Mouse (Mus musculus) macrophage (primary cell): Measurements from ENCODE around the gene Olfr763. TPM values are rescaled to one million over a fixed set of nuclear protein-coding genes. Genes with fewer than 3 reads are reported as not detected.
"Not testable (repeated sequence)": the region's sequence is repeated elsewhere in the genome, so short reads cannot be mapped to it uniquely, and the experiment has no call there.

Source experiments
- H3K27ac ChIP-seq: fragments of 350-480 bp; formaldehyde crosslinking; 2 replicates; pipeline ENCODE4 v1.9.0; 2021
- H3K36me3 ChIP-seq: fragments of 350-480 bp; formaldehyde crosslinking; 2 replicates; pipeline ENCODE4 v1.9.0; 2021; ENCODE audit errors: inconsistent target
- H3K4me3 ChIP-seq: fragments of 350-480 bp; formaldehyde crosslinking; 2 replicates; pipeline ENCODE4 v1.9.0; 2021; ENCODE audit errors: inconsistent target
- H3K79me2 ChIP-seq: fragments of 350-480 bp; formaldehyde crosslinking; 2 replicates; pipeline ENCODE4 v1.9.0; 2021; ENCODE audit errors: inconsistent target
- WGBS: methylation state at CpG from one replicate; pipeline ENCODE4 v1.1.7; 2026; ENCODE audit warnings: inconsistent platforms; ENCODE audit not compliant: missing documents; 5-methylcytosine and 5-hydroxymethylcytosine counted together
- polyA plus RNA-seq: library from polyadenylated mRNA; stranded (reverse); fragments of 250-400 nt; gene quantifications from 3 replicates; pipeline ENCODE4 v1.2.4, GENCODE M21; 2018; ENCODE audit warnings: inconsistent platforms
- total RNA-seq, 78 experiments: library from RNA; depleted of rRNA; stranded (reverse); fragments of 250-400 nt; gene quantifications; 1 replicate in 9 of 78; 2 replicates in 24 of 78; 3 replicates in 43 of 78; 4 replicates in 2 of 78; pipeline ENCODE4 v1.2.4; 2018; ENCODE audit warnings: inconsistent platforms in 56 of 78

Olfr763 gene
- not detected for total RNA-seq (2018; cell fraction: chromatin; rRNA removed)
- total RNA-seq (2018; cell fraction: cytosol; rRNA removed), result not detected
- total RNA-seq (2018; cell fraction: nucleus; rRNA removed), result not detected
- polyA plus RNA-seq, result not detected in 3 replicates

DNA sequence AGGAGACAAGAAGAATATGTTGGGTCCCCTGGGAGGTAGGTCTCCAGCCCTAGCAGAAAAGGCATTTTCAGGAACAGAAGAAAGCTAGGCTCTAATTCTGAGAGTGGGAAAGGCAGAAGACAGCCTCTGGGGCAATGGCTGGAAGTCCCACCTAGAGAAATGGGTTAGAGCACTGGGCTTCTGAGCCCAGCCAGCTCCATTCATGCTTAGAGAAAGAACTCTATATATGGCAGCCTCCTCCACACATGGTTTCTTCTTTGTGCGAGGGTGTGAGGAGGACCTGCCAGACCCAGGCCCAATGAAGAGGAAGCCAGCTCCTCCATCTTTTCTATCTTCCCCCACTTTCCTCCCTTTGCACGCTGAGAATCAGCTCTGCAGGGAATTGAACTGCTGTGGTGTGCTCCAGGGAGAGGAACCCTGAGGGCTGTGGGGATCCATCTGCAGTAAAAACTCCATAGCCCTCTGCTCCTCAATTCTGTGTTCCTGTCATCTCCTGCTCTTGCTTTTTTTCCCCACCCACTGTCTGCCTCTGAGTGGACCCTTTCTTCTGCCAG lies at the start of gene Olfr763:
Olfr763 (plus strand) TSS at position 504 of the 554 bp plus-strand sequence.
- no peak within 1 kb of the TSS for H3K4me3 ChIP-seq
- no peaks in the 10 kb centered on the region for H3K79me2 ChIP-seq
- no peaks in the 10 kb centered on the region for H3K36me3 ChIP-seq
- H3K27ac ChIP-seq, result no peak within 1 kb of the TSS
- WGBS, result 74% methylated on average over 2 of the region's 2 CpGs

DNA sequence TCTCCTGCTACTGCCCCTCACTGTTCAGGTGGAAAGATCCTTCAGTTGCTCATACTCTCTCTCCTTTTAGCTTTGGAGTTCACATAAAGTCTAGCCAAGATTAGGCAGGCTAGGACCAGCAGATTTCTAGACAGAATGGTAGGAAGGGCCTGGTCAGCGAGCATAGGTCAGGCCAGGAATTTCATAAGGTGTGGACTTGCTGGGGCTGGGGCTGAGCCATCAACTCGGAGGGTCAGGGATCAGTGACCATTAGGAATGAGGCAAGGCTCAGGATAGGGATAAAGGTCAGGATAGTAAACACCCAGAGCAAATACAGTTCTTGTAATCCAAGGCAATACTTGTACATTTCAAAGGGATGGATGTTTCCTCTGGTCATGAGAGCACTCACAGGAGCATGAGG lies 45.6 kb upstream of the Olfr763 start:
- WGBS, result 96% methylated on average over 2 of the region's 2 CpGs
- Histone ChIP-seq H3K27ac (no peak overlapping the region), H3K4me3 (no peak overlapping the region), H3K79me2 (no peaks in the 10 kb centered on the region), H3K36me3 (no peaks in the 10 kb centered on the region)

DNA sequence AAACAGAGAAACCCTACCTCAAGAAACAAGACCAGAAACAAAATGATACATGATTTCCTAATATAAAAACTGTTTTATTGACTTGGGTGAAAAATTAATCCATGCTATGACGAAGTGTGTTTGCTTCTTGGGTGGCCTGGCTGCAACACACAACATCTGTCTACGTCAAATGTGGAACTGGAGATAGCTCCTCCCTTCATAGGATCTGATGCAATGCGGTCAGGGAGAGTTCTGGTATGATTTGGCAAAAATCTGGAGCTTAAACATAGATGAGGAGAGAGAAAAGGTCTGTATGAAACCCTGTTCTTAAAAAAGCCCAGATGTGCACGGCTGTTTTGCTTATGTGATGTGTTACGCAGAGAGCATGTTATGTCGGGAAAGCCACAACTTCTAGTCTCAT lies 44.7 kb upstream of the Olfr763 start:
- no peak overlapping the region for H3K27ac ChIP-seq
- no peak overlapping the region for H3K4me3 ChIP-seq
- 36% methylated on average over 6 of the region's 6 CpGs for WGBS

DNA sequence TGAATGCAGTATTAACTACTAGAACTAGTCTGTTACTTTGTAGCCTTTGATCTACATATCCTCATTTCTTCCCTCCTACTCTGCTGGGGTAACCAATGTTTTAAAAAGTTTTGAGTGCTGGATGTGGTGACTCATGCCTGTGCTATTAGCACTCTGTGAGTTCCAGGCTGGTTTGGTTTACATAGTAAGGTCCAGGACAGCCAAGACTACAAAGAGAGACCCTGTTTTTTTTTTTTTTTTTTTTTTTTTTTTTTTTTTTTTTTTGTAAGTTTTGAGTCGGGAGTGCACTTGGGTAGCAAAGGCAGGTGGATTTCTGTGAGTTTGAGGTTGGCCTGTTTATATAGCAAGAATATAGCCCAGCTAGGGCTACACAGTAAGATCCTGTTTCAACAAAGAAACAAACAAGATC lies 42.2 kb upstream of the Olfr763 start:
- no peak overlapping the region for H3K4me3 ChIP-seq
- H3K79me2 ChIP-seq, result no peaks in the 10 kb centered on the region
- no peak overlapping the region for H3K27ac ChIP-seq
- H3K36me3 ChIP-seq, result no peaks in the 10 kb centered on the region
- 67% methylated on average over 1 of the region's 1 CpGs for WGBS

More for the DNA sequence above, 44.7 kb upstream of the Olfr763 start:
- Histone ChIP-seq H3K79me2 (no peaks in the 10 kb centered on the region), H3K36me3 (no peaks in the 10 kb centered on the region)

DNA sequence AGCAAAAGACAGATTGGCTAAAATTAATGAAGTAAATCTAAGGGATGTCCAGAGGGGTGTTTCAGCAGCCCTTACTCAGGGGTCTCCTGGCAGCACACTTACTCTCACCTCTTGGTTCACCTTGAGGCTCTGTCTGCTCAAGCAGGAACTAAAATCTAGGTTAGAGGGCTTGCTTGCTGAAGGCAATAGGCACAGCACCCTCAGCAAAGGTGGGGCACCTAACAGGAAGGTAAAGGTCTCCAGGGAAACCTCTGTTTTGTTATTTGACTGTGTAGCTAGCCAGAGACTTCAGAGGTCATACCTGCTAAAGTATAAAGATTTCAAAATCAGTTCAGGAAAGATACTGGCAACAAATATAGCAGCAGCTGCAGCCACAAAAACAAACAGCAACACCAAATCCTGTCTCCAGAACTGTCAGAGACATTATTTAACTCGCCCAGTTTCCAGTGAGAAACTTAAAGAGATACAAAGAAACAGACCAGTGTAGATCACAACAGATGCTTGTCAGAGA lies 39.8 kb upstream of the Olfr763 start:
- Histone ChIP-seq H3K4me3 (no peak overlapping the region), H3K79me2 (no peaks in the 10 kb centered on the region), H3K27ac (no peak overlapping the region), H3K36me3 (no peaks in the 10 kb centered on the region)
- WGBS, result 65% methylated on average over 1 of the region's 1 CpGs

DNA sequence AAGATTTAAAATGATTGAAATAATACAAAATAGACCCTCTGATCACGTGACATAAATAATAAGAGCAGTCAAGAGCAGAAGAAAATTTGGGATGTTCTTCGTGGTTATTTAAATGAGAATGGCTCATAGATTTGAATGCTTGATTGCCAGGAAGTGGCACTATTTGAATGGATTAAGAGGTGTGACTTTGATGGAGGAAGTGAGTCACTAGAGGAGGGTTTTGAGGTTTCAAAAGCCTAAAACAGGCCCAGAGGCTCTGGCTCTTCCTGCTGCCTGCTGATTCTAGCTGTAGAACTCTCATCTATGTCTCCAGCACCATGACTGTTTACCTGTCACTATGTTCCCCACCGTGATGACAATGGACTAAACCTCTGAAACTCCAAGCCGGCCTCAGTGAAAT lies 37.8 kb upstream of the Olfr763 start:
- H3K79me2 ChIP-seq, result no peaks in the 10 kb centered on the region
- WGBS, result 90% methylated on average over 4 of the region's 4 CpGs
- H3K4me3 ChIP-seq, result no peak overlapping the region
- H3K36me3 ChIP-seq, result no peaks in the 10 kb centered on the region
- H3K27ac ChIP-seq, result no peak overlapping the region

DNA sequence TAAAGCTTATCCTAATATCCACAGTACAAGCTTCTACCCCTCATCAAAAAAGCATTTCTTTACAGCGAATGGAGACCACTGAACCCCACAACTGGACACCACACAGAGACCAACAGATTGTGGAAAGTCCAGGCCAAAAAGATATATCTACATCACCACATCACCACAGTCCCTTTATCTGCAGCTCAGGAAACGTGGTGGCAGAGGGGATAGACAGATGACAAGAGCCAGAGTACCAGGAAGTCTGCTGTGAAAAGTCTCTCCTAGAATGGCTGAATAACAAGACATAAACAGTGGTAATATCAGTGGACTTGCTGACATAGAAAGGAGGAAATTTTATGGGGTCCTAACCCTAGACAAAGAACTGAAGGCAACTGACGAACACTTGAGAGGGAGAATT lies 34.2 kb upstream of the Olfr763 start:
- H3K27ac ChIP-seq, result no peak overlapping the region
- H3K36me3 ChIP-seq, result no peaks in the 10 kb centered on the region
- no peaks in the 10 kb centered on the region for H3K79me2 ChIP-seq
- WGBS, result 92% methylated on average over 3 of the region's 3 CpGs
- H3K4me3 ChIP-seq, result no peak overlapping the region

DNA sequence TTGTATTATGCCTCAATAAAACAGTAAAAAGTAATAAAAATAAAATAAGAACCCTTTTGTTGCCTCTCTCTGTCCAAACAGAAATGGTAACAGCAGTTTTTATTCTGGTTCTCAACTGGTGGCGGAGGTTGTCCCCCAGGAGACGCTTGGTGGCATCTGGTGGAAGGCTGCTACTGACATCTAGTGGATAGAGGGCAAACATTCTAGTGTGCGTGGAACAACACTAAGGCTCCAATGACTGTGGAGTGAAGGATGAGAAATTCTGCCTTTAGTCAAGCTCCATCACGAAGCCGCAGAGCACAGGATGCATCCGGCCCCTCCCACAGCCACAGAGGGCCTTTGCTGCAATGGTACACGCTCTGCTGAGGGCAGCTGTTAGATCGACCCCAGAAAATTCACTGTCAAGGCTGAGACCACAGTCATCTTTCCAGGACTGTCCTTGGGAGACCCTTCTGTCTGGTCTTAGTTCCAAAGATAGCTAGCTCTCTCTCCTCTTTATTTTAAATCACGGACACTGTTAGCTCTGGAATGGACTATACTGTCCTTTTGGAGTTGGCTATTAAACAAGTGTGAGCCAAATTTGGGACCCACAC lies 33.0 kb upstream of the Olfr763 start:
- H3K79me2 ChIP-seq, result no peaks in the 10 kb centered on the region
- 18% methylated on average over 9 of the region's 9 CpGs for WGBS
- no peak overlapping the region for H3K4me3 ChIP-seq
- no peaks in the 10 kb centered on the region for H3K36me3 ChIP-seq
- H3K27ac ChIP-seq, result no peak overlapping the region

DNA sequence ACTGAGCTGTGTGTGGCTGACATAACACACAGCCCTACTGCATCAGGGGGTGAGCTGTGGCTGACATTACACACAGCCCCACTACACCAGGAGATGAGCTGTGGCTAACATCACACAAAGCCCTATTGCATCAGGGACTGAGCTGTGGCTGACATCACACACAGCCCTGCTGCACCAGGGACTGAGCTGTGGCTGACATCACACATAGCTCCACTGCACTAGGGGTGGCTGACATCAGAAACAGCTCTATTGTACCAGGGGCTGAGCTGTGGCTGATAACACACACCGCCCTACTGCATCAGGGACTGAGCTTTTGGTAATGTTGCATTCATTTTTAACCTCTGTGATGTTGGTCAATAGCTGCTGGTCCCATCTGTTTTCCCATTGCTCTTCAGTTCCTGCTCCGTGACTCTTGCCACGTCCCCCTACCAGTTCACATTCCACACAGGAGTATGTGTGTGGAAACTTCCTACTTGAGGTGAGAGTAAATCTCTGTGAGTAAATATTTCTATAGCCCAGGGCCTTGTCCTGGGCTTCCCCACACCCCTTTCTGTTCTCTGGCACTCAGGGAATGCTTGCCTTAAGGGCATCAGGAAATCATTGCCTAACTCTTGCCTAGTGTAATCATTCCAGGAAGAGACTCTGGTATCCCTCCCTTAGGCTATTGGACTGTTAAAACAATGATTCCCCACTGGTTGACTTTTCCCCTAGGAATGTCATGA lies 29.8 kb upstream of the Olfr763 start:
- Histone ChIP-seq H3K27ac (no peak overlapping the region), H3K36me3 (no peaks in the 10 kb centered on the region), H3K4me3 (no peak overlapping the region), H3K79me2 (no peaks in the 10 kb centered on the region)
- 100% methylated on average over 3 of the region's 3 CpGs for WGBS

DNA sequence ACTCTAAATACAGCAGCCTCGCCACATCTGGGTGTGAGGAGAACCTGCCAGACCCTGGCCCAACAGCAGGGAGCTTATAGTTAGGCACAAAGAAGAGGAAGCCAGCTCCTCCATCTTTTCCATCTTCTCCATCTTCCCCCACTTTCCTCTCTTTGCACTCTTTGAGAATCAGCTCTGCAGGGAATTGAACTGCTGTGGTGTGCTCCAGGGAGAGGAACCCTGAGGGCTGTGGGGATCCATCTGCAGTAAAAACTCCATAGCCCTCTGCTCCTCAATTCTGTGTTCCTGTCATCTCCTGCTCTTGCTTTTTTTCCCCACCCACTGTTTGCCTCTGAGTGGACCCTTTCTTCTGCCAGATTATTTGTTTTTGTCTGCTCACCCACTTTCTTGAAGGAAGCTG lies 21.5 kb upstream of the Olfr763 start, which contains the start of gene Olfr9:
Olfr9 (plus strand) TSS at position 301 of the 400 bp plus-strand sequence.
- 86% methylated on average over 1 of the region's 1 CpGs for WGBS
- not testable (repeated sequence) for H3K79me2 ChIP-seq, H3K27ac ChIP-seq, H3K36me3 ChIP-seq, H3K4me3 ChIP-seq

DNA sequence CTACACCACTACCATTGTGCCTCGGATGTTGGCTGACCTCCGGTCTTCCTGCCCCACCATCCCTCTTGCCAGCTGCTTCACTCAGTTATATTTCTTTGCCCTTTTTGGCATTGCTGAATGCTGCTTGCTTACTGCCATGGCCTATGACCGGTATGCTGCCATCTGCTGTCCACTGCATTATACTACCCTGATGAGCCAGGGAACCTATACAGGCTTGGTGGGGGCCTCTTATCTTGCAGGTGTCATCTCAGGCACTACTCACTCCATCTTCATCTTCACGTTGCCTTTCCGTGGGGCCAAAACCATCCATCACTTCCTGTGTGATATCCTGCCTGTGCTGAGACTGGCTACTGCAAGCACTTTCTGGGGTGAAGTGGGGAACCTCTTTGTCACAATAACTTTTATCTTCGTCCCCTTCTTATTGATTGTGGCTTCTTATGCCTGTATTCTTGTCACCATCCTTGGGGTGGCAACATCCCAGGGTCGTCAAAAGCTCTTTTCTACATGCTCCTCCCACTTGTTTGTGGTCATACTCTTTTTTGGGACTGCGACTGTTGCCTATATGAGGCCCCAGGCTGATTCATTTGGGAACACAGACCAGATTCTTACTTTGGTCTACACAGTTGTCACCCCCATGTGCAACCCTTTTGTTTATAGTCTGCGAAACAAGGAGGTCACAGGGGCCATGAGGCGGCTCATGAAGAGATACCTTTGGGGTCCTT lies 20.3 kb upstream of the Olfr763 start:
- 68% methylated on average over 4 of the region's 10 CpGs for WGBS
- H3K4me3 ChIP-seq, H3K27ac ChIP-seq, H3K36me3 ChIP-seq, H3K79me2 ChIP-seq: not testable (repeated sequence)

DNA sequence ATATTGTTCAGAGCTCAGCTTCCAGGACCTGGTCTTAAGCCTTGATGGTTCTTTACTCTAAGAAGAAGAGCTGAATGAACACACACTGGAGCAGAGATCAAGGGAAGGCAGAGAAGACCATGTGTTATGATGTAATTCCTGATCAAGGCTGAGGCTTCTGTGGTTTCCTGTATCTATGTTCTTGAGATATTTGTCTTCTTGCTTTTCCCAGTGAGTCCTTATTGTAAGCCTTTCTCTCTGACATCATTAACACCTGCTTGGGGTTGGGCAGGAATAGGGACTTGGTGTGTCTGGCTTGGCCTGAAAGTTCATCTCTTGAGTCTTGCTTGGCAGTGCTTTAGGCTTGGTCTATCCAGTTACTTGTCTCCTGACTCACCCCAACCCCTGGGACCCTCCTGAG lies 19.6 kb upstream of the Olfr763 start:
- Histone ChIP-seq H3K79me2 (no peaks in the 10 kb centered on the region), H3K4me3 (no peak overlapping the region), H3K36me3 (no peaks in the 10 kb centered on the region), H3K27ac (no peak overlapping the region)

DNA sequence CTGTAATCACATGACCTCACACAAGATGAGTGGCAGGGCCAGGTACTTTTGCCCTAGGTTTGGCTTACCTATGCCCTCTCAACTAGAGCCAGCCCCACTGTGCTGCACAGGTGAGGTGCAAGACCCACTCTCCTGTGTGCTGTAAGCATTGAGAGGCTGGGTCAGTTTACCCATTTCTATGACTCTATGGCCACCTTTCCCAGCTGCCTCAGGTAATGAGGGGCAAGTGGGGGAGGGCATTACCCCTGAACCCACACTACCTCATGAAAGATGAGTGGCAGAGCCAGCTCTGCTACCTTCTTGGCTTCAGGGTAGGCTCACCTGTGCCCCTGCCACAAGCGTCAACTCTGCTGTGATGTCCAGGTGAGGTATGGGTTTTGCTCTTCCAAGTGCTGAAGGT lies 14.8 kb upstream of the Olfr763 start:
- Histone ChIP-seq H3K79me2 (no peaks in the 10 kb centered on the region), H3K4me3 (no peak overlapping the region), H3K27ac (no peak overlapping the region), H3K36me3 (no peaks in the 10 kb centered on the region)
- 94% methylated on average over 1 of the region's 1 CpGs for WGBS

DNA sequence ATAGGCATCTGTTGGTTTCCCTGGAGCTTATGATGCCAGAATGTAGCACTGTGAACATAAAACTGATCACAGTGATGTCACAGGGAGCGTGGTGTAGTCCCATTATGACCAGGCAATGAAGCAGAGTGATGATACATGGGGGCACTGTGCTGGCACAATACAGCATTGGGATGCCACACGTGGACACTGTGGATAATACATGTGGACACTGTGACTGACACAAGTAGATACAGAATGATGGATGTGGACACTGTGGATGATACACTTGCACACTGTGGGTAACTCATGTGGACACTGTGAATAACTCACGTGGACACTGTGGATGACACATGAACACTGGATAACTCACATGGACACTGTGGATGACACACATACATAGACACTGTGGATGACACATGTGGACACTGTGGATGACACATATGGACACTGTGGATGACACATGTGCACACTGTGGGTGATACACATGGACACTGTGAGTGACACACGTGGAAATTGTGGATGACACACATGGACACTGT lies 14.0 kb upstream of the Olfr763 start:
- no peaks in the 10 kb centered on the region for H3K79me2 ChIP-seq
- no peaks in the 10 kb centered on the region for H3K36me3 ChIP-seq
- WGBS, result 81% methylated on average over 4 of the region's 4 CpGs
- H3K27ac ChIP-seq, result no peak overlapping the region
- H3K4me3 ChIP-seq, result no peak overlapping the region
